Comparison of ENCODE assay signal across 14 mouse cellular contexts in the genomic region with DNA sequence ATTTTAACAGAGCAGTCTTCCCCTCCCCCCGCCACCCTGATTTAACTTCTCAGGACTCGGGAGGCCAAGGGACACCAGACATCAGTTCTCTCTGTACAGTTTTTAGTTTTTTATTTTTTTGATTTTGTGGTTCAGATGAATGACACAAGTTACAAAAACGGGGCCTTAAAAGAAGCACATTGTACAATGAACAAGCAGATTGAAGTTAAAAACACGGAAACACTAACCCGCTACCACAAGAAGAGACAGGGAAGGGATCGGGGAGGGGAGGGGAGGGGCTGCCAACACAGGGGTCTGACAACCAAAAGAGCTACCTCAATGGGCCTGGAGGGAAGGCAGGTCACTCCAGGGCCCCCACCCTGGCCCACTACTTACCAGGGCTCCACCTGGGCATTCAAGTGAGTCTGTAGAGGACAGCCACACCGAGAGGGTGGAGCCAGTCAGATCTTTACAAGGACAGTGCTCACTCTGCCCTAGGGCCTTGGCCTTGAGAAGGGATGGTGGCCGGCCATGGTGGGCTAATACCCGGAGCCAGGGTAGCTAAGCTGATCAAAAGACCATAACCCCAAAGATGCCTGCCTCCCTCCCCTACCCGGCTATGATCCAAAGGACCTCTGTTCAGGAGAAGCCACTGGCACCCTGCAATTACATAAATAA. TPM values are rescaled to one million over a fixed set of nuclear protein-coding genes. Genes with fewer than 3 reads are reported as not detected.
A peak's percentile ranks its signal among the peaks of the same experiment; 100 is the strongest.
DNase-seq lines count a peak whose midpoint lies in the region; ATAC-seq lines count a peak whose summit lies in the region.
"Had no signal": no experiment of that assay in that cellular context is flagged by ENCODE, and none has a peak within 500 bp of the region (broad histone marks: within the 10 kb centered on the region; RNA-seq: fewer than 3 reads in every experiment).

No protein-coding gene starts in this region.

- H3K4me2 ChIP-seq in liver, embryonic 12.5 days = no peak overlapping the region
- no peak overlapping the region for H3K4me2 ChIP-seq in embryonic facial prominence, embryonic 11.5 days (ENCODE audit: low read depth, low read length)
- H3K4me2 ChIP-seq in limb, embryonic 12.5 days = no peak overlapping the region
- H3K4me2 ChIP-seq in intestine, embryonic 16.5 days (ENCODE audit: low read depth, low read length) = no peak overlapping the region
- H3K4me2 ChIP-seq: liver, embryonic 13.5 days; neural tube, embryonic 12.5 days had no signal

- peaks cover 45% of the 10 kb centered on the region for H3K4me1 ChIP-seq in liver, embryonic 12.5 days
- peaks cover 2% of the 10 kb centered on the region; the same call in 1 of the 2 replicates for H3K4me1 ChIP-seq in embryonic facial prominence, embryonic 11.5 days (ENCODE audit: control insufficient read depth, insufficient read depth, low read length)
- peaks cover 19% of the 10 kb centered on the region for H3K4me1 ChIP-seq in limb, embryonic 12.5 days (replicated peaks)
- peaks cover 8% of the 10 kb centered on the region; the same call in 1 of the 2 replicates for H3K4me1 ChIP-seq in intestine, embryonic 16.5 days (ENCODE audit: control insufficient read depth, insufficient read depth, low read length)

- ATAC-seq in CD4-positive, CD25-positive, alpha-beta regulatory T cell, adult 4 months = no peak
- no peak for ATAC-seq in liver, embryonic 12.5 days
- ATAC-seq in embryonic facial prominence, embryonic 11.5 days (replicated peaks; ENCODE audit: insufficient number of reproducible peaks, low FRiP score, low TSS enrichment, low read depth) = peak; percentile 37; the same call in 1 of the 2 replicates
- no peak for ATAC-seq in limb, embryonic 12.5 days (ENCODE audit: insufficient number of reproducible peaks, insufficient read depth, low FRiP score, low TSS enrichment, low read depth)
- no peak for ATAC-seq in cerebellum, adult (ENCODE audit: insufficient number of reproducible peaks, low FRiP score, low TSS enrichment)
- ATAC-seq in intestine, embryonic 16.5 days = no peak

- no peak overlapping the region for H3K4me3 ChIP-seq in liver, embryonic 12.5 days
- H3K4me3 ChIP-seq in embryonic facial prominence, embryonic 11.5 days (ENCODE audit: low read depth, low read length) = no peak overlapping the region
- H3K4me3 ChIP-seq in limb, embryonic 12.5 days (replicated peaks) = no peak overlapping the region
- H3K4me3 ChIP-seq in intestine, embryonic 16.5 days (ENCODE audit: low read length) = no peak overlapping the region
- H3K4me3 ChIP-seq: liver, embryonic 13.5 days; neural tube, embryonic 12.5 days had no signal

- peak; percentile 37 for DNase-seq in CD4-positive, CD25-positive, alpha-beta regulatory T cell, adult 2 months (ENCODE audit: low read depth, low spot score)
- DNase-seq in liver = no peak
- DNase-seq in embryonic facial prominence, embryonic 11.5 days (ENCODE audit: low spot score) = no peak
- DNase-seq: cerebellum, adult 11 months; kidney, adult 2 months; layer of hippocampus, postnatal 36 days; liver, embryonic 13.5 days; lung, postnatal 4 days had no signal

- H3K9me3 ChIP-seq in liver, embryonic 12.5 days (replicated peaks) = no peaks in the 10 kb centered on the region
- no peaks in the 10 kb centered on the region for H3K9me3 ChIP-seq in embryonic facial prominence, embryonic 11.5 days (replicated peaks; ENCODE audit: control insufficient read depth, low read length)
- no peaks in the 10 kb centered on the region for H3K9me3 ChIP-seq in limb, embryonic 12.5 days
- H3K9me3 ChIP-seq in intestine, embryonic 16.5 days (ENCODE audit: control insufficient read depth, low read length) = no peaks in the 10 kb centered on the region
- H3K9me3 ChIP-seq: liver, embryonic 13.5 days; neural tube, embryonic 12.5 days had no signal

- whole genome bisulfite sequencing in liver, embryonic 12.5 days (ENCODE audit: insufficient replicate concordance) = 67% methylated on average over 10 of the region's 10 CpGs
- 45% methylated on average over 10 of the region's 10 CpGs for WGBS in embryonic facial prominence, embryonic 11.5 days
- 63% methylated on average over 10 of the region's 10 CpGs for WGBS in limb, embryonic 12.5 days
- 68% methylated on average over 10 of the region's 10 CpGs for WGBS in intestine, embryonic 16.5 days

- peak overlapping the region; percentile 20; the same call in 1 of the 2 replicates for H3K27ac ChIP-seq in liver, embryonic 12.5 days
- no peak overlapping the region for H3K27ac ChIP-seq in embryonic facial prominence, embryonic 11.5 days (replicated peaks; ENCODE audit: low read depth, low read length)
- H3K27ac ChIP-seq in limb, embryonic 12.5 days = 0 out of 2 replicates have a peak overlapping the region, but pooled peaks have one; percentile 4
- H3K27ac ChIP-seq in intestine, embryonic 16.5 days (ENCODE audit: low read length) = no peak overlapping the region
- H3K27ac ChIP-seq: liver, embryonic 13.5 days; neural tube, embryonic 12.5 days had no signal

- peaks cover 18% of the 10 kb centered on the region for H3K27me3 ChIP-seq in liver, embryonic 12.5 days (replicated peaks)
- no peaks in the 10 kb centered on the region for H3K27me3 ChIP-seq in embryonic facial prominence, embryonic 11.5 days (ENCODE audit: control insufficient read depth, insufficient read depth, low read length)
- H3K27me3 ChIP-seq in limb, embryonic 12.5 days = 0 out of 2 replicates have a peak, but pooled peaks cover under 1% of the 10 kb centered on the region
- H3K27me3 ChIP-seq in intestine, embryonic 16.5 days (replicated peaks; ENCODE audit: control insufficient read depth, insufficient read depth, low read length) = no peaks in the 10 kb centered on the region
- H3K27me3 ChIP-seq: neural tube, embryonic 12.5 days had no signal

- peaks cover 39% of the 10 kb centered on the region for H3K36me3 ChIP-seq in liver, embryonic 12.5 days
- H3K36me3 ChIP-seq in embryonic facial prominence, embryonic 11.5 days (replicated peaks; ENCODE audit: control insufficient read depth, insufficient read depth, low read depth, low read length) = peaks cover 7% of the 10 kb centered on the region
- peaks cover 41% of the 10 kb centered on the region for H3K36me3 ChIP-seq in limb, embryonic 12.5 days
- peaks cover 11% of the 10 kb centered on the region; the same call in 1 of the 2 replicates for H3K36me3 ChIP-seq in intestine, embryonic 16.5 days (ENCODE audit: control insufficient read depth, insufficient read depth, low read length)

- H3K9ac ChIP-seq in liver, embryonic 12.5 days = no peak overlapping the region
- H3K9ac ChIP-seq in embryonic facial prominence, embryonic 11.5 days (replicated peaks; ENCODE audit: low read length) = no peak overlapping the region
- no peak overlapping the region for H3K9ac ChIP-seq in limb, embryonic 12.5 days (replicated peaks)
- no peak overlapping the region for H3K9ac ChIP-seq in intestine, embryonic 16.5 days (ENCODE audit: low read depth, low read length)
- H3K9ac ChIP-seq: liver, embryonic 13.5 days; neural tube, embryonic 12.5 days had no signal

RNA-seq across cellular contexts. Expression of gene Zfp574, which starts 15.0 kb away (rescaled TPM):
- polyA plus RNA-seq in CD4-positive, CD25-positive, alpha-beta regulatory T cell, adult 4 months (2017; shearing (Covaris generic)) = 10 to 100 TPM; 11.3 to 15.1 TPM
- 14.4 and 15.7 TPM in 2 replicates for polyA plus RNA-seq in liver, embryonic 12.5 days (2016; fragmentation: Nextera tagmentation; extraction: Ambion mirVana)
- polyA plus RNA-seq in embryonic facial prominence, embryonic 11.5 days (2014; fragmentation: Nextera tagmentation; extraction: Ambion mirVana) = 17.2 and 22.0 TPM in 2 replicates
- polyA plus RNA-seq in limb, embryonic 12.5 days (2016; fragmentation: Nextera tagmentation; extraction: Ambion mirVana) = 39.5 and 40.9 TPM in 2 replicates
- polyA plus RNA-seq in intestine, embryonic 16.5 days (2015; fragmentation: Nextera tagmentation; extraction: Ambion mirVana) = 23.1 and 23.3 TPM in 2 replicates

RNA-seq across cellular contexts. Expression of gene Grik5, which starts 15.2 kb away (rescaled TPM):
- 1 to 10 TPM; 4.1 to 4.5 TPM for polyA plus RNA-seq in CD4-positive, CD25-positive, alpha-beta regulatory T cell, adult 4 months (2017; shearing (Covaris generic))
- polyA plus RNA-seq in liver, embryonic 12.5 days (2016; fragmentation: Nextera tagmentation; extraction: Ambion mirVana) = 2.5 and 3.0 TPM in 2 replicates
- 5.7 and 7.5 TPM in 2 replicates for polyA plus RNA-seq in embryonic facial prominence, embryonic 11.5 days (2014; fragmentation: Nextera tagmentation; extraction: Ambion mirVana)
- polyA plus RNA-seq in limb, embryonic 12.5 days (2016; fragmentation: Nextera tagmentation; extraction: Ambion mirVana) = 12.4 and 15.0 TPM in 2 replicates
- 1.5 and 1.9 TPM in 2 replicates for polyA plus RNA-seq in intestine, embryonic 16.5 days (2015; fragmentation: Nextera tagmentation; extraction: Ambion mirVana)

Comparison
In these comparisons a context has a peak if more than half of its experiments do, and no peak if none do; other contexts are left out.
1. H3K27ac ChIP-seq: peak in liver, embryonic 12.5 days (single experiment) and limb, embryonic 12.5 days (single experiment); none in embryonic facial prominence, embryonic 11.5 days (single experiment) and intestine, embryonic 16.5 days (single experiment).